Mouse (Mus musculus) retina, embryonic 14.5 days (tissue): Measurements from ENCODE around the gene Iqgap1.

Source experiments
- DNase-seq: peaks from one replicate; pipeline ENCODE4 v3.0.0-alpha.2; 2015; ENCODE audit warnings: low spot score

Iqgap1 gene

GRCm38 (mm10) chr7:80802412-80803160 is 23.2 kb downstream of the Iqgap1 start:
- no peak for DNase-seq

- no peak for DNase-seq
Observed at GRCm38 (mm10) chr7:80799307-80799706, 26.5 kb downstream of the Iqgap1 start.

- DNase-seq: no peak
Observed at GRCm38 (mm10) chr7:80796805-80797567, 28.8 kb downstream of the Iqgap1 start.

GRCm38 (mm10) chr7:80796258-80796657 is 29.5 kb downstream of the Iqgap1 start:
- no peak for DNase-seq

GRCm38 (mm10) chr7:80789534-80789933 is 36.2 kb downstream of the Iqgap1 start:
- no peak for DNase-seq

GRCm38 (mm10) chr7:80789061-80789460 is 36.7 kb downstream of the Iqgap1 start:
- DNase-seq: no peak

- no peak for DNase-seq
Observed at GRCm38 (mm10) chr7:80788002-80788401, 37.8 kb downstream of the Iqgap1 start.

GRCm38 (mm10) chr7:80786746-80787145 is 39.0 kb downstream of the Iqgap1 start:
- no peak for DNase-seq

- DNase-seq: no peak
Observed at GRCm38 (mm10) chr7:80783841-80784240, 41.9 kb downstream of the Iqgap1 start.

GRCm38 (mm10) chr7:80782155-80783109 is 43.3 kb downstream of the Iqgap1 start:
- no peak for DNase-seq

GRCm38 (mm10) chr7:80781444-80782120 is 44.2 kb downstream of the Iqgap1 start:
- DNase-seq: no peak

GRCm38 (mm10) chr7:80778958-80779669 is 46.7 kb downstream of the Iqgap1 start:
- no peak for DNase-seq

GRCm38 (mm10) chr7:80778376-80778775 is 47.4 kb downstream of the Iqgap1 start:
- DNase-seq: no peak

- DNase-seq: no peak
Observed at GRCm38 (mm10) chr7:80777151-80777550, 48.6 kb downstream of the Iqgap1 start.

GRCm38 (mm10) chr7:80776090-80776489 is 49.7 kb downstream of the Iqgap1 start:
- DNase-seq: no peak

- DNase-seq: no peak
Observed at GRCm38 (mm10) chr7:80775448-80775904, 50.3 kb downstream of the Iqgap1 start.

GRCm38 (mm10) chr7:80774615-80775447 is 50.9 kb downstream of the Iqgap1 start:
- DNase-seq: no peak

GRCm38 (mm10) chr7:80773834-80774614 is 51.8 kb downstream of the Iqgap1 start:
- no peak for DNase-seq

- no peak for DNase-seq
Observed at GRCm38 (mm10) chr7:80770466-80770865, 55.3 kb downstream of the Iqgap1 start.
